1 mouse cellular context compared by ENCODE assay signal in genomic region chr11:98785772-98786281, GRCm38 (mm10).
TF ChIP-seq lines count a peak whose summit lies in the region.

No protein-coding gene starts in this region.

TF ChIP-seq in MEL, 35 proteins besides CTCF, POLR2A, EP300 and RAD21 (continued from another document):
- TF ChIP-seq KAT2A (conservative IDR thresholded peaks at IDR 0.05; ENCODE audit: low read depth, low read length), result no peak
- no peak for TF ChIP-seq JUND (IDR thresholded peaks at IDR 0.05; ENCODE audit: low read depth, low read length)
- TF ChIP-seq TAL1 (IDR thresholded peaks at IDR 0.05; ENCODE audit: low read length), result no peak
- TF ChIP-seq NRF1 (IDR thresholded peaks at IDR 0.05; ENCODE audit: insufficient read depth, low read depth, low read length, poor library complexity, severe bottlenecking), result no peak
- no peak for TF ChIP-seq ELF1 (IDR thresholded peaks at IDR 0.05; ENCODE audit: low read depth, low read length)
- no peak for TF ChIP-seq ZMIZ1 (IDR thresholded peaks at IDR 0.05; ENCODE audit: low read depth, low read length)
- peak; percentile 53 for TF ChIP-seq ETS1 (IDR thresholded peaks at IDR 0.05; ENCODE audit: low read depth, low read length)
- TF ChIP-seq MEF2A (IDR thresholded peaks at IDR 0.05; ENCODE audit: extremely low read depth, insufficient replicate concordance, low read depth, low read length, poor library complexity, severe bottlenecking), result no peak
- TF ChIP-seq MAZ (IDR thresholded peaks at IDR 0.05; ENCODE audit: low read depth, low read length), result peak; percentile 26; the same call in 1 of the 2 replicates
- TF ChIP-seq CHD1 (IDR thresholded peaks at IDR 0.05; ENCODE audit: low read depth, low read length), result no peak
- TF ChIP-seq MAFK (IDR thresholded peaks at IDR 0.05; ENCODE audit: borderline replicate concordance, low read depth, low read length), result no peak
TF ChIP-seq in MEL: peak in this region for 12.
